In the genomic region with DNA sequence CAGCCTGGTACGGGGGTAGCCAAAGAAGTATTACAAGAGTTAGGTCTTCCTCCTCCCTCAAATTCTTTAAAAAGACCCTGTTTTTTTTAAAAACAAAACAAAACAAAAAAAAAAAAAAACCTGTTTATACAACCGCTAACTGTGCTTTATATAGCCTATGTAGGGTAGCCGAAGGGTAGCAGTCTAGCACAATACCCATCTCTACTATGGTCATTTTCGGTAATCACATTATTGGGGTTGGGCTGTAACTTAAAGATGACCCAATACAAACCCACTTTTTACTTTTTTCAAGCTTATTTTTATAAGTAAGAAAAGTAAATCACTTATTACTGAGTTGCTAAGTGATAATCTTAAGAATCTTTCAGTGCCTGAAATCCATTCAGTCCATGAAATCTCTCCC, we compare ENCODE assay signal across 8 mouse cellular contexts. TPM values are rescaled to one million over a fixed set of nuclear protein-coding genes. Genes with fewer than 3 reads are reported as not detected.
DNase-seq lines count a peak whose midpoint lies in the region; ATAC-seq lines count a peak whose summit lies in the region.

No protein-coding gene starts in this region.

- no peaks in the 10 kb centered on the region for H3K27me3 ChIP-seq in erythroblast, embryonic 14.5 days (ENCODE audit: control insufficient read depth)
- no peaks in the 10 kb centered on the region for H3K27me3 ChIP-seq in forebrain, embryonic 16.5 days (replicated peaks; ENCODE audit: control insufficient read depth, insufficient read depth, low read length)
- H3K27me3 ChIP-seq in liver, embryonic 15.5 days: no peaks in the 10 kb centered on the region

- DNase-seq in 3T3-L1 (ENCODE audit: low read depth, low spot score): peak; percentile 9
- DNase-seq in adrenal gland, adult 18-20 months (ENCODE audit: low spot score in 2 of 2): no peak
- no peak for DNase-seq in gastrocnemius, postnatal 10 days
- no peak for DNase-seq in spleen, adult 18-20 months

- peaks cover 3% of the 10 kb centered on the region for H3K36me3 ChIP-seq in erythroblast, embryonic 14.5 days (ENCODE audit: control insufficient read depth)
- no peaks in the 10 kb centered on the region for H3K36me3 ChIP-seq in forebrain, embryonic 16.5 days (ENCODE audit: control insufficient read depth, insufficient read depth)
- no peaks in the 10 kb centered on the region for H3K36me3 ChIP-seq in liver, embryonic 15.5 days (replicated peaks)

- no peak overlapping the region for H3K9ac ChIP-seq in forebrain, embryonic 16.5 days (replicated peaks; ENCODE audit: low read depth, low read length)
- H3K9ac ChIP-seq in liver, embryonic 15.5 days: peak overlapping the region; percentile 66; the same call in 1 of the 2 replicates

- peaks cover 18% of the 10 kb centered on the region for H3K4me1 ChIP-seq in erythroblast, embryonic 14.5 days (ENCODE audit: control insufficient read depth)
- H3K4me1 ChIP-seq in forebrain, embryonic 16.5 days (replicated peaks; ENCODE audit: control insufficient read depth, insufficient read depth, low read length): peaks cover 7% of the 10 kb centered on the region; the same call in 1 of the 2 replicates
- H3K4me1 ChIP-seq in liver, embryonic 15.5 days (replicated peaks): peaks cover 9% of the 10 kb centered on the region

- no peak overlapping the region for H3K27ac ChIP-seq in forebrain, embryonic 16.5 days (ENCODE audit: low read length)
- no peak overlapping the region for H3K27ac ChIP-seq in liver, embryonic 15.5 days (replicated peaks)

- WGBS in forebrain, embryonic 16.5 days: 40% methylated on average over 4 of the region's 4 CpGs
- WGBS in liver, embryonic 15.5 days (ENCODE audit: insufficient replicate concordance): 42% methylated on average over 4 of the region's 4 CpGs

- ATAC-seq in erythroblast, adult 5-6 weeks (replicated peaks; ENCODE audit: low FRiP score, poor library complexity, severe bottlenecking): no peak
- no peak for ATAC-seq in forebrain, embryonic 16.5 days
- ATAC-seq in liver, embryonic 15.5 days (ENCODE audit: insufficient read depth): no peak

- H3K4me3 ChIP-seq in erythroblast, embryonic 14.5 days (replicated peaks): peak overlapping the region; percentile 69
- H3K4me3 ChIP-seq in forebrain, embryonic 16.5 days (replicated peaks; ENCODE audit: low read length): peak overlapping the region; percentile 18; the same call in 1 of the 2 replicates
- H3K4me3 ChIP-seq in liver, embryonic 15.5 days (replicated peaks): peak overlapping the region; percentile 81

- H3K4me2 ChIP-seq in forebrain, embryonic 16.5 days (ENCODE audit: low read length): peak overlapping the region; percentile 41
- H3K4me2 ChIP-seq in liver, embryonic 15.5 days: peak overlapping the region; percentile 84

- H3K9me3 ChIP-seq in erythroblast, embryonic 14.5 days (ENCODE audit: control insufficient read depth, low read length): no peaks in the 10 kb centered on the region
- H3K9me3 ChIP-seq in forebrain, embryonic 16.5 days (ENCODE audit: control insufficient read depth, low read length): no peaks in the 10 kb centered on the region
- H3K9me3 ChIP-seq in liver, embryonic 15.5 days (replicated peaks): no peaks in the 10 kb centered on the region

RNA-seq across cellular contexts. Expression of a gene that starts 0.7 kb away (rescaled TPM):
- polyA plus RNA-seq in erythroblast, embryonic 14.5 days (2012): 0.02 TPM in 1 of 2 replicates, not detected in the other
- 1.3 and 15.9 TPM in 2 replicates for total RNA-seq in erythroblast, adult 5-6 weeks (2015; ENCODE audit: low replicate concordance)
- 2.1 TPM in 1 of 2 replicates, not detected in the other for total RNA-seq in erythroblast, adult 5-6 weeks (2017; ENCODE audit: low replicate concordance)
- 19.2 and 26.8 TPM in 2 replicates for polyA plus RNA-seq in forebrain, embryonic 16.5 days (2015; fragmentation: Nextera tagmentation; extraction: Ambion mirVana)
- polyA plus RNA-seq in liver, embryonic 15.5 days (2015; fragmentation: Nextera tagmentation; extraction: Ambion mirVana): 2.2 and 3.6 TPM in 2 replicates
- total RNA-seq in adrenal gland, adult 18-20 months (2021): 1 to 10 TPM; 2.5 to 4.9 TPM
- total RNA-seq in gastrocnemius, postnatal 10 days (2021): 1 to 10 TPM; 3.3 to 5.4 TPM

Comparison
In these comparisons a context has a peak if more than half of its experiments do, and no peak if none do; other contexts are left out.
1. H3K4me3 ChIP-seq: peak in every context shown above with its lines; median percentile 81 in liver, embryonic 15.5 days; 69 in erythroblast, embryonic 14.5 days; 18 in forebrain, embryonic 16.5 days.